Mouse (Mus musculus): ENCODE results near the gene Ssbp4. TPM values are rescaled to one million over a fixed set of nuclear protein-coding genes. Genes with fewer than 3 reads are reported as not detected.
"Not testable (repeated sequence)": the region's sequence is repeated elsewhere in the genome, so short reads cannot be mapped to it uniquely, and the experiment has no call there.

Gene Ssbp4
- polyA plus RNA-seq, 1 experiment from 2014 or later: 121 TPM

DNA sequence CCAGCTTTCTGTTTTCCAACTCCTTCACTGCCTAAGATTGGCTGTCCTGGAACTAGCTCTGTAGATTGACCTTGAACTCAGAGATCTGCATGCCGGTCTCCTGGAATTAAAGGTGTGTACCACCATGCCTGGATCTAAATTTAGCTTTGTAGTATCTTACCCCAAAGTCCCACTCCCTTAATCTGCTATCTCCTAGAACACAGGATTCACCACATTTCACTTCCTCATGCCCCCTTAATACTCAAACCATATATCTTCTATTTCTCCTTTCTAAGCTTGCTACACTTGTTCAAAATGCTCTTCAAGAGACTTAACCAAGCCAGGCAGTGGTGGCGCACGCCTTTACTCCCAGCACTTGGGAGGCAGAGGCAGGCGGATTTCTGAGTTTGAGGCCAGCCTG is 20.7 kb downstream of the Ssbp4 start:
- not testable (repeated sequence) for H3K4me2 ChIP-seq (ENCODE audit: low read length); H3K4me3 ChIP-seq (replicated peaks; ENCODE audit: low read length); ATAC-seq; H3K27ac ChIP-seq (ENCODE audit: low read length); H3K9me3 ChIP-seq (ENCODE audit: control insufficient read depth, low read length); H3K4me1 ChIP-seq (replicated peaks; ENCODE audit: control insufficient read depth, insufficient read depth, low read length); H3K27me3 ChIP-seq (replicated peaks; ENCODE audit: control insufficient read depth, insufficient read depth, low read length); H3K9ac ChIP-seq (replicated peaks; ENCODE audit: low read depth, low read length)
- peaks cover 18% of the 10 kb centered on the region for H3K36me3 ChIP-seq (ENCODE audit: control insufficient read depth, insufficient read depth)
- 93% methylated on average over 4 of the region's 4 CpGs for WGBS

DNA sequence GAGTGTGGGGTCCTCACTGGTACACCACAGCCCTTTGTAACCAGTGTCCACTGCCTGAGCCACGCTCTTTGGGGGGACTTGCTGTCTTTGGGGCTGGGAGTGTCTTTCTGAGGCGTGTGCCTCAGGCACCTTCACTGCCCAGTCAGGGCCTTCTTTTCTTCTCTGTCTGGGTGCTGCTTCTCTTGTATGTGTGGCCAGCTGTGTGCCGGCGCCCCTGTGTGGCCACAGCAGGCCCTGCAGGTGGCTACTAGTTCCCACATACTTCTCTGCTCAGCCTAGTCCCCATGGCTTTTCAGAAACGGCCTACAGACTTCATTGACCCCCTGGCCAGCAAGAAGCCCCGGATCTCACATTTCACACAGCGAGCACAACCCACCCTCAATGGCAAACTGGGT is 23.4 kb downstream of the Ssbp4 start:
- Histone ChIP-seq H3K27ac (ENCODE audit: low read length) (no peak overlapping the region), H3K4me3 (replicated peaks; ENCODE audit: low read length) (no peak overlapping the region), H3K9ac (replicated peaks; ENCODE audit: low read depth, low read length) (no peak overlapping the region), H3K4me1 (replicated peaks; ENCODE audit: control insufficient read depth, insufficient read depth, low read length) (no peaks in the 10 kb centered on the region), H3K4me2 (ENCODE audit: low read length) (no peak overlapping the region), H3K36me3 (ENCODE audit: control insufficient read depth, insufficient read depth) (peaks cover 20% of the 10 kb centered on the region), H3K27me3 (replicated peaks; ENCODE audit: control insufficient read depth, insufficient read depth, low read length) (no peaks in the 10 kb centered on the region), H3K9me3 (ENCODE audit: control insufficient read depth, low read length) (no peaks in the 10 kb centered on the region)
- 41% methylated on average over 7 of the region's 7 CpGs for WGBS
- ATAC-seq: peak; percentile 52; the same call in 1 of the 2 replicates

DNA sequence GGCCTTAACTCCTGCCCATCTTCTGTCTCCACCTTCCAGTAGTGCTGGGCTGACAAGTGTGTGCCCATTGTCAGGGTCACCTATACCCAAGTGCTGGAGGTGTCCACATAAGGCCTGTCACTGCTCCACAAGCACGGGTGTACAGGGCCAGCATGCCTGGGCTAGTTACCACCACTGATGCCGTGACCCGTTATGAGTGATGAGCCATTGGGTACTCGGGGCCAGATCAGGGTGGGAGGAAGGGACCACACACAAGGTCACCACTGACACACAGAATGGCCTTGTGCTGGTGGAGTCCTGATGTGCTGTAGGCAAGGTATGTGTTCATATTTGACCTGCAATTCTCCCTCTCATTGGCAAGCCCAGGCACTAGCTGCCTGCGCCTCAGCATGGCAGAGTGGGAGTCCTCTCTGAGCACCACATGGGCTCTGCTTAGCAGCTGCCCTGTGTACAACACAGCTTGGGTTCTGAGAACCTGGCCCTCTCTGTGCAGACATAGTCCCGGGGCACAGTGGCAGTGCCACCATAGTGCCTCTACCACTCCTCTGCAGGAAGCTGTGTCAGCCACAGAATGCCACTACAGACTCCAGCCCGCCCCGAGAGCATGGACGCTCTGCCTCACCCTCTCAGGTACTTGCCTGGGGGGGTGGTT is 23.9 kb downstream of the Ssbp4 start:
- Histone ChIP-seq H3K27ac (ENCODE audit: low read length) (no peak overlapping the region), H3K36me3 (ENCODE audit: control insufficient read depth, insufficient read depth) (peaks cover 20% of the 10 kb centered on the region), H3K9me3 (ENCODE audit: control insufficient read depth, low read length) (no peaks in the 10 kb centered on the region), H3K4me2 (ENCODE audit: low read length) (no peak overlapping the region), H3K27me3 (replicated peaks; ENCODE audit: control insufficient read depth, insufficient read depth, low read length) (no peaks in the 10 kb centered on the region), H3K4me1 (replicated peaks; ENCODE audit: control insufficient read depth, insufficient read depth, low read length) (no peaks in the 10 kb centered on the region), H3K4me3 (replicated peaks; ENCODE audit: low read length) (no peak overlapping the region), H3K9ac (replicated peaks; ENCODE audit: low read depth, low read length) (no peak overlapping the region)
- WGBS: 89% methylated on average over 9 of the region's 9 CpGs
- ATAC-seq: 0 out of 2 replicates have a peak, but pooled peaks have one; percentile 11

DNA sequence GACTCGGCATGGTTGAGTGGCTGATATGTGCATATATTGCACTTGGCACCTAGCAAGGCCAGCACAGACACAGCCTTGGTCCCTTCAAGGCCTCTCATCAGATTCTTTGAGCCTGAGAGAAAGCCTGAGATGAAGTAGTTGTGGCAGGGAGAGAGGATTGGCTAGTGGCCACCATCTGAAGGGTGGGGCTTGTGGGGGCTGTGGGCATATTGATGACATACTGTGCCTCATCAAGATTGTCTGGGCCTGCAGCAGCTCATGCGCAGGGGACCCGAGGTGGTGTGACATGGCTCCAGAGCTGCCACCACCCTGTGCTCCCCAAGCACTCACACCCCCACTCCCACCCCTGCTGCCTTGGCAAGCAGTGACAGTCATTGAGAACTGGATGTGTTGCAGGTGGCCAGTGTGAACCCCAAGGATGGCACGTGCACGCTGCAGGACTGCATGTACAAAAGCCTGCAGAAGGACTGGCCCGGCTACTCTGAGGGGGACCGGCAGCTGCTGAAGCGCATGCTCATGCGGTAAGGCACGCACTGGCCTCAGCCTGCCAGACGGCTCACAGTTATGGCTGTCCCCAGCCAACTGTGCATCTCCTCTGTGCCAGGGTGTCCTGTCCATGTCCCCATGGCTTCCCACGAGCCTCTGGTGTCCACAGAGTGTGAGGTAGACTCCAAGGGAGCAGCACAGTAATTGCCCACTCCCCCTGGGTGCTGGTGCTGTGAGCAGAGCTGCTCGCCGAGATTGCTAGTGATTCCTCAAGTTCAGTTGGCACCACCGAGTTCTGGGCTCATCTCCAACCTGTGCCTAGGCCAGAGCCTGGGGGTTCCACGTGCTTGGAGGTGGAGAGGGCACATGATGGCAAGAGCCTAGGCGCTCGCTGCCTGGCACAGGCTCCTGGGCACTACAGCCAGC is 24.9 kb downstream of the Ssbp4 start:
- Histone ChIP-seq H3K4me2 (ENCODE audit: low read length) (no peak overlapping the region), H3K27ac (ENCODE audit: low read length) (no peak overlapping the region), H3K36me3 (ENCODE audit: control insufficient read depth, insufficient read depth) (peaks cover 19% of the 10 kb centered on the region), H3K27me3 (replicated peaks; ENCODE audit: control insufficient read depth, insufficient read depth, low read length) (no peaks in the 10 kb centered on the region), H3K4me3 (replicated peaks; ENCODE audit: low read length) (no peak overlapping the region), H3K4me1 (replicated peaks; ENCODE audit: control insufficient read depth, insufficient read depth, low read length) (no peaks in the 10 kb centered on the region), H3K9ac (replicated peaks; ENCODE audit: low read depth, low read length) (no peak overlapping the region), H3K9me3 (ENCODE audit: control insufficient read depth, low read length) (no peaks in the 10 kb centered on the region)
- 83% methylated on average over 18 of the region's 18 CpGs for WGBS
- ATAC-seq: peak; percentile 42; the same call in 1 of the 2 replicates

DNA sequence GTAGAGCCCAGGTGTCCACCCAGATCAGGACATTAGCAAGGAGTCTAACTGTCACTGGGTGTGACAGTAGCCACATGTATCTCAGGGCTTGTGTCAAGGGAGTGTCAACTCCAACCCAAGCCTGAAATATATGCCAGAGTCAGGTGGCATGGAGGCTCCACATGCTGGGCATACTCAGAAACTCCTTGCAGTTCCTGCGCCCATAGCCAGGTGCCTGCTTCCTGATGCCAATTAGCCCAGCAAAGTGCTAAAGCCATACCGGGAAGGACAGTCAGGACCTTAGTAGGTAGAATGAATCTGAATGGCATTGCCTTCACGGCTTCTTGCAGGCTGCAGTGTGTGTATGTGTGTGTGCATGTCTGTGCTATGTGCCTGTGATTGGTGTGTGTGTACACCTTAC is 31.5 kb downstream of the Ssbp4 start:
- no peaks in the 10 kb centered on the region for H3K27me3 ChIP-seq (replicated peaks; ENCODE audit: control insufficient read depth, insufficient read depth, low read length)
- no peak overlapping the region for H3K4me2 ChIP-seq (ENCODE audit: low read length)
- ATAC-seq: no peak
- H3K27ac ChIP-seq (ENCODE audit: low read length): no peak overlapping the region
- H3K4me3 ChIP-seq (replicated peaks; ENCODE audit: low read length): no peak overlapping the region
- H3K9me3 ChIP-seq (ENCODE audit: control insufficient read depth, low read length): no peaks in the 10 kb centered on the region
- WGBS: 93% methylated on average over 3 of the region's 3 CpGs
- H3K36me3 ChIP-seq (ENCODE audit: control insufficient read depth, insufficient read depth): peaks cover 7% of the 10 kb centered on the region
- H3K4me1 ChIP-seq (replicated peaks; ENCODE audit: control insufficient read depth, insufficient read depth, low read length): no peaks in the 10 kb centered on the region
- no peak overlapping the region for H3K9ac ChIP-seq (replicated peaks; ENCODE audit: low read depth, low read length)

DNA sequence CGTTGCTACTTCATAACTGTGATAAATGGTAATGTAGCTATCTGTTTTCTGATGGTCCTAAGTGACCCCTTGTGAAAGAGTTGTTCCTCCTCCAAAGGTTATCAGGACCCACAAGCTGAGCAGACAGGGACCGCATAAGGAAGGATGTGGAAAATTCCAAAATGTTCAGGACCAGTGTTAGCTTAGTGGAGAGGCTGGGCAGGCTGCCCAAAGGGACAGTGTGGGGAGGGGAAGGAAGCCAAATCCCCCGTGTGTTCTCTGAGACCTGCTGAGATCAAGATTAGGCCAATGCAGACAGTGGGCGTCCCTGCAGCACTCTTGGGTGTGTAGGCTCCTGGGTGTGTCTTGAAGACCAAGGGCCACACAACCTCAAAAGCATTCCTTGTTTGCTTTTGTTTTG is 33.8 kb downstream of the Ssbp4 start:
- Histone ChIP-seq H3K9ac (replicated peaks; ENCODE audit: low read depth, low read length) (no peak overlapping the region), H3K4me3 (replicated peaks; ENCODE audit: low read length) (no peak overlapping the region), H3K9me3 (ENCODE audit: control insufficient read depth, low read length) (no peaks in the 10 kb centered on the region), H3K4me2 (ENCODE audit: low read length) (no peak overlapping the region), H3K36me3 (ENCODE audit: control insufficient read depth, insufficient read depth) (peaks cover 2% of the 10 kb centered on the region), H3K27ac (ENCODE audit: low read length) (no peak overlapping the region), H3K4me1 (replicated peaks; ENCODE audit: control insufficient read depth, insufficient read depth, low read length) (no peaks in the 10 kb centered on the region), H3K27me3 (replicated peaks; ENCODE audit: control insufficient read depth, insufficient read depth, low read length) (no peaks in the 10 kb centered on the region)
- no peak for ATAC-seq
- WGBS: 74% methylated on average over 4 of the region's 4 CpGs

DNA sequence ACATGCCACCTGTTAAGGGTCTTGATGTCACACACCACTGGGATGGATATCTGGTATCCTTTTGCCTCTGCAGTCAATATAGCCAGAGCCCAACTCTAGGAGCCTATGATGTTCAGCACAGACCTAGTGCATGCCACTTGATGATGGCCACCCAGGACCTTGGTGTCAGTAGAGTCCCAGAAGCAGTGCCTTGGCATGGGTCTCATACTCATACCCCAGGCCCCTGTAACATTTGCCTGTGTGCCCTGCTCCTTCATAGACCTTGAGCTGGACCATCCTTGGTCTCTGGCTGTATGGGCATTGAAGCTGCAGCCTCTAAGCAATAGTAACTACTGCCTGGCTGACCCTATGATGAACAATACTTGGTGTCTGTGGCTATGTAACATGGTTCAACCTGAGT is 34.4 kb downstream of the Ssbp4 start:
- Histone ChIP-seq H3K4me2 (ENCODE audit: low read length) (no peak overlapping the region), H3K27me3 (replicated peaks; ENCODE audit: control insufficient read depth, insufficient read depth, low read length) (no peaks in the 10 kb centered on the region), H3K4me3 (replicated peaks; ENCODE audit: low read length) (no peak overlapping the region), H3K4me1 (replicated peaks; ENCODE audit: control insufficient read depth, insufficient read depth, low read length) (no peaks in the 10 kb centered on the region), H3K36me3 (ENCODE audit: control insufficient read depth, insufficient read depth) (peaks cover 2% of the 10 kb centered on the region; the same call in 1 of the 2 replicates), H3K27ac (ENCODE audit: low read length) (no peak overlapping the region), H3K9me3 (ENCODE audit: control insufficient read depth, low read length) (no peaks in the 10 kb centered on the region), H3K9ac (replicated peaks; ENCODE audit: low read depth, low read length) (no peak overlapping the region)
- no peak for ATAC-seq

DNA sequence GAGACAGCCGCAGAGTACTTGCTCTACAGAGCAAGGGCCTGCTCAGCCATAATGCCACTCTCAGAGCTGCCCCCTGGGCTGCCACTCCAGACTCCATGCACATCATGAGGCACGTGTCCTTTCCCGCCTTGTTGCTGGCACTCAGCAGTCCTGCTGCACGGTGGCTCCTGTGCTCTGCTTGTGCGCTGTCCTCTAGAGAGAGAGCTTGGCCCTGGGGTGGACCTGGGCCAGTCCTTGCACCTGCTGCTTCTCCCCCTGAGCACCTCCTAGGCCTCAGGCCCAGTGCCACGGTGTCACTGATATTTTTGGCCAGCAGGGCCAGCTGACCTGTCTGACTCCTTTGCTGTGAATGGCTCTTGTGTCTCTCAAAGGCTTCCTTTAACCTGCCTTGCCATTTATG is 37.7 kb downstream of the Ssbp4 start:
- Histone ChIP-seq H3K27me3 (replicated peaks; ENCODE audit: control insufficient read depth, insufficient read depth, low read length) (no peaks in the 10 kb centered on the region), H3K36me3 (ENCODE audit: control insufficient read depth, insufficient read depth) (peaks cover 2% of the 10 kb centered on the region; the same call in 1 of the 2 replicates), H3K4me2 (ENCODE audit: low read length) (no peak overlapping the region), H3K4me1 (replicated peaks; ENCODE audit: control insufficient read depth, insufficient read depth, low read length) (no peaks in the 10 kb centered on the region; the same call in 1 of the 2 replicates), H3K4me3 (replicated peaks; ENCODE audit: low read length) (no peak overlapping the region), H3K9me3 (ENCODE audit: control insufficient read depth, low read length) (no peaks in the 10 kb centered on the region), H3K27ac (ENCODE audit: low read length) (no peak overlapping the region), H3K9ac (replicated peaks; ENCODE audit: low read depth, low read length) (no peak overlapping the region)
- no peak for ATAC-seq
- 74% methylated on average over 6 of the region's 6 CpGs for WGBS

DNA sequence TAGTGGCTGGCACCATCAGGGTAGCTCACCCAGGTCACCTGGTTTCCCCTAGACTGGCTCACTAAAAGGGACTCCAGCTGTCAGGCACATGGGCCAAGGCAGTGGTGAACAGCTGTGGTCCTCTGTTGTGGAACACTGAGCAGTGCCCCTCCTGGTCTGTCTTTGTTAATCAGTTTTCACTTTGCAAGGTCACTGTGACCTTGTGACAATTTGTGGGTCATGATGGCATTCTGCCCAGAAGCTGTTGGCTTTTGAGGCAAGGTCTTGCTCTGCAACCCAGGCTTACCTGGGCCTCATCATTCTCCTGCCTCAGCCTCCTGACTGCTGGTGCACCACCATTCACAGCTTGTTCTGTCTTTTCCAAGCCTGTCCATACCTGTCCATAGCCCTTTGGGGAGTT is 38.3 kb downstream of the Ssbp4 start:
- Histone ChIP-seq H3K27ac (ENCODE audit: low read length) (no peak overlapping the region), H3K9ac (replicated peaks; ENCODE audit: low read depth, low read length) (no peak overlapping the region), H3K9me3 (ENCODE audit: control insufficient read depth, low read length) (no peaks in the 10 kb centered on the region), H3K36me3 (ENCODE audit: control insufficient read depth, insufficient read depth) (peaks cover 2% of the 10 kb centered on the region; the same call in 1 of the 2 replicates), H3K27me3 (replicated peaks; ENCODE audit: control insufficient read depth, insufficient read depth, low read length) (no peaks in the 10 kb centered on the region), H3K4me2 (ENCODE audit: low read length) (no peak overlapping the region), H3K4me3 (replicated peaks; ENCODE audit: low read length) (no peak overlapping the region), H3K4me1 (replicated peaks; ENCODE audit: control insufficient read depth, insufficient read depth, low read length) (peaks cover 5% of the 10 kb centered on the region)
- ATAC-seq: no peak

Measured in forebrain, embryonic 16.5 days (tissue).